Mouse (Mus musculus): Measurements from ENCODE around the gene Brsk1.

GRCm38 (mm10) chr7:4663179-4663578, 27.2 kb upstream of the Brsk1 start:
- TF ChIP-seq CTCF (IDR thresholded peaks at IDR 0.05; ENCODE audit: control insufficient read depth, insufficient read depth, insufficient replicate concordance, low read depth, low read length), result no peak
- TF ChIP-seq POLR2A (IDR thresholded peaks at IDR 0.05; ENCODE audit: control insufficient read depth, low read depth, low read length), result no peak
